Mouse (Mus musculus) kidney, adult 8-10 months (tissue): Measurements from ENCODE around the gene Xpo6.
A peak's percentile ranks its signal among the peaks of the same experiment; 100 is the strongest.

Source experiments
- DNase-seq, 2 experiments: peaks; one replicate each; pipeline ENCODE4 v3.0.0; 2022

Gene Xpo6

DNA sequence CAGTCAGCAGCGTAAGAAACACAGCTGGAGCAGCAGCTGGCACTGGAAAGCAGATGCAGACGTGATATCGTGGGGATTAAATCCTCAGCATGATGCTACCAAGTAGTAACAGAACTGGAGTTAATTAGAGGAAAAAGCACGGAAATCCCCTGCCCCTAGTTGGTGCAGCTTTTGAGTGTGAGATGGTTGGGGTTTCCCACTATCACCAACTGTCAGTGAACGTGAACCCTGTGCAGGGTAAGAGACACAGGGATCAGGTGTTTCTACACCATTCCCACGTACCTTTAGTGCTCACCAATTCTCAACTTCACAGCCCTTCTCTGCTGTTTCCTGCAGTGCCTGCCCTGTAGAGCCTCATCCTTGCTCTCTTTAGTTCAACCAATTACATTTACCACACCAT is 80.5 kb downstream of the Xpo6 start:
- DNase-seq, result no peak

DNA sequence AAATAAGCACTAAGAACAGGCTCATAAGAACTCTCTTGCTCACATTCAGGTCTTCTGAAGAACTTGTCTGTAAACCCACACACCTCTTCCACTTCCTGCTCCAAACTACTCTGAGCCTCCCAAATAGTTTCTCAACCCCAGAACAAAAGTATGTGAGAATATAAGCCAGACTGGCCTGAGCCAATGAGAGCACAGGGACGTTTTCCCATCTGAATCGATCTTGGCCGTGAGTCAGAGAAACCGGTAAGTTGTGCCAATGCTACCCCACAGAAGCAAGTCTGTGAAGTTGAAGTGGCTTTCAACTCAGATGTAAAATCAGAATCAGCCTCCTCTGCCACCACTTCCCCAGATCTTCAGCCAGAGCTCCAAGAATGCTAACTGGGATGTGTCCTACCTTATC is 87.0 kb downstream of the Xpo6 start:
- DNase-seq, result no peak

DNA sequence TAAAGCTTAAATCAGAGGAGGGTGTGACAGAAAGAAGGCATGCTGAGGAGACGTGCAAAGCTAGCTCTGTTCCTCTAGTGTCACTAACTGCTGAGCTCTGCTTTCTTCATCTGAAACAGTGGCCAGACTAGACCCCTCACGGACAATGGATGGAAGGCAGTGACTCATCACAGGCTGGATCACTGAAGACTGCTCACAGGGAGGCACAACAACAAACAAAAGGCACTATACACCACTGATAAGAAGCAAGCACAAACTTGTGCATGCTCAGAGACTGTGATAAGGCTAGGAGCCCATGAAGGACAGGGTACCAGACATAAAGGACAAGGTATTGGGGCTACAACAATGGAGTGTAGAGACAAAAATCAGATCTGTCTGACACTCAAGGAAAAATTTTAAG is 89.1 kb downstream of the Xpo6 start:
- no peak for DNase-seq

DNA sequence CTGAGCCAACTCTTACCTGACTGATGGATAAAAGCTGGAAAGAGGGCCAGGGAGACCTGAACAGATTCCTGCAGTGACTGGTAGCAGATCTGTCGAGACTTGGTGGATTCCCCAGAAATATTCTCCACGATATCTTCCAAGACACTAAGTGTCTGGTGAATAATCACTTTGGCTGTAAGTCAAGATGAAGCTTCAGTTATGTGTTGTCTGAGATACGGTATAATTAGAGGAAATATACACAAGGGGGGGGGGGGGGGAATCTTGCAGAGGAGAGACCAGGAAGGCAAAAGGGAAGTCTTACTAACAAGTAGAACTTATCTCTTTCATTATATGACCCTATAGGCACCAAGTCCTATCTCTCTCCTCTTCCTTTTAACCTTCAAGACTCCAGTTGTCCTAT is 90.4 kb downstream of the Xpo6 start:
- no peak for DNase-seq

DNA sequence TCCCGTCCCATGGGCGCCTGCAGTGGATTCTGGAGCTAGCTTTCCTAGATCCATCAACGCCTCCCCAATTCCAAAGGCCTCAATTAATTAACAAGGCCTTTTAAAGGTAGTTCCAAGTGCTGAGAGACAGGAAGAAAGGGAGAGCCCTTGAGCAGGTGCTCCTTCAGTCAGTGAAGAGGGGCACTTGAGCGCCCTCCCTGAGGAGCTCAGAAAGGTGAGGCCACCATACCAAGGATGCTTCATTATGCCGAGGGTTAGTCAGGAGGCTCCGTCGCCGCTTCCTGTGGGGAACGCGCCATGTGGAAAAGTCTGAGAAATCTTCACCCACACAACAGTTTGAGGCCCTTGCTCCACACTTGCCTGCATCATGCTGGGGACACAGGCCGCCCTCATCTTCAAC is 99.9 kb downstream of the Xpo6 start:
- DNase-seq, result no peak

DNA sequence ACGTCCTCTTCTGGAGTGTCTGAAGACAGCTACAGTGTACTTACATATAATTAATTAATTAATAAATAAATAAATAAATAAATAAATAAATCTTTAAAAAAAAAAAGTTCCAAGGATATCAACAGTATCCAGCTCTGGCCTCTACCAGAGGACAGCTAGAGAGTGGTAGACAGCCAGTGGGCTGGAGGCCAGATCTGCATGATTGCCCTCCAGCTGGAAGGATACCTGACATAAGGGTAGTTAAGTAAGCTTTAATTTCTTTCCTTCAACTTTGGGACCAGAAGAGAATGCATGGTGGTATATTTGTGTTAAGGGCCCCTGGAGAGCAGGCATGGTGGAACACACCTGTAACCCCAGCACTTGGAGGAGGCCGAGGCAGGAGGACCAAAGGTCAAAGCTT is 100.5 kb downstream of the Xpo6 start:
- DNase-seq, result no peak

DNA sequence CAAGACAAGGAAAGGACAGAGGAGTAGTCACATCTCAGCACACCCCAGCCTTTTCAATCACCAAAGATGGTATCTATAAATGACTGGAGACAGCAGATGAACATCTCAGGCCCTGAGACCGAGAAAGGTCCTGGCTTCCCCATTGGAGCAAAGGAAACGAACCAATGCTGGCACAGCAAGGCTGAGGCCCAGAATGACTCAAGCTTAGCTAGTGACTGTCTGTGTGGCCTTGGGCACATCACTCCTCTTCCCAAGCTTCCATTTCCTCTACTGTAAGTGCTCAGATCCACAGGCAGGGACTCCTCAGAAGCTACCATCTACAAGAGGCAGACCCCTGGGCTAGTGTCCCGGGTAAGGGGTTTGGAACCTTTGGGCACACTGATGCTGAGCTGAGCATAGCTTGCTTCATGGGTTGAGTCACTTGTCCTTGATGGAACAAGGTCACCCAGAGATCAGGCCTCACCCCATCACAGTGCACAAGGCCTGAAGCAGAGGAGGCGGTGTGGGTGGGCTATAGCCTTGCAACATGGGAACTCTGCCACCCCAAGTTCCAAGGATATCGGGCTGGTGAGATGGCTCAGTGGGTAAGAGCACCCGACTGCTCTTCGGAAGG is 101.0 kb downstream of the Xpo6 start:
- DNase-seq, result no peak

DNA sequence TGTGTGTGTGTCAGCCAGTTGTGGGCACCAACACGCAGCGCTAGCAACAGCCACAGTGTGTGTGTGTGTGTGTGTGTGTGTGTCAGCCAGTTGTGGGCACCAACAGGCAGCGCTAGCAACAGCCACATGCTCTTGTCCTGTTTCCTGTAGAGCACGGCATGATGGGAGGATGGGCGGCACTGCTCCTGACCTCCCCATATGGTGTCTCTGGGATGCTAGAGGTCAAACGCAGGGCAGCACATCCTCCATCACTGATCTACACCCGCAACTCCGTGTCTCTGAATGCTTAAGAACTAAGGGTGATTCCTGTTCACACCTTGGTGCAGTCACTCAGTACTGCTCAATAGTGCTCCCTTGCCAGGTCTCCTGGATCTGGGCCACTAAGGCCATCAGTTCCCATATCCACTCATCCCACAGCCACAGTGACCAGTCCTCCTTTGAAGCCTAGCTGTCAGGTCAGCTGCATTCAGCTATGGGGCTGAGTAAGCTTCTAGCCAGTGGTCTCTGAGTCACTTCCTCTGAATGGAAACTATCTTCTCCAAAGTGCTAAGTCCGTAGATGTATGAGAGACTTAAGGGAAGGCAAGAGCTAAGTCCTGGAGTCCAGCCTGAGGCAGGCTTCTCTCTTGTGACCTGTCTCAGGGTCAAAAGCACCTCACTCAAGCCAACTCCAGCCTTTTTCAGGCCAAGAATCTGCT is 102.9 kb downstream of the Xpo6 start:
- no peak for DNase-seq

DNA sequence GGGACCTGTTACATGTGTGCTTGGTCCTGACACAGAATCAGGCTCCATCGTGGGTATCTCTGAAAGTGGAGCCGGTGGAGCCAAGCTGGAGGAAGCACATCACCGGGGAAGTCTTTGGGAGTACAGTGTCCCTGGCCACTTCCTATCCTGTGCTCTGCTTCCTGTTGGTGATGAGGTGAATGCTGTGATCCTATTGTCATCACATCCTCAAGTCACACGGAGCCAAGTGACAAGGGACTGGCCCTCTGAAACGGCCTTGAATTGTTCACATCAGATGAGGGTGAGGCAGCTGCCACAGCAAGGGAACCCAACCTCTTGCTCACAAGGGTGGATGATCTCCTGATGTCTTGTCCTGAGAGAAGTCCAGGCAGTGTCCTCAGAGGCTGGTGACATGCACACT is 103.7 kb downstream of the Xpo6 start:
- peak in 1 of 2 experiments; percentile 17 for DNase-seq

DNA sequence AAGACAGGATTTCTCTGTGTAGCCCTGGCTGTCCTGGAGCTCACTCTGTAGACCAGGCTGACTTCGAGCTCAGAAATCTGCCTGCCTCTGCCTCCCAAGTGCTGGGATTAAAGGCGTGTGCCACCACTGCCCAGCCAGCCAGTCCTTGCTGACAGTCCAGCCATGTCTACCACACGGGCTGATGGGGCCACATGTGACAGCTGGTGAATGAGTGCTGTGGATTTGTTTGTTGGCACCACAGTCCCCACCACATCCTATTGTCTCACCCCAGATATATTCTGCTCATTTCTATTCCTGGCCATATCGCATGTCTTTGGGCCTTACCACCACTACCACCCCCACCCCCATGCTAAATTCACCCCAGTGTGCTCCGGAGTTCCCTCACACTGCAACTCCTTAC is 105.6 kb downstream of the Xpo6 start:
- no peak for DNase-seq

DNA sequence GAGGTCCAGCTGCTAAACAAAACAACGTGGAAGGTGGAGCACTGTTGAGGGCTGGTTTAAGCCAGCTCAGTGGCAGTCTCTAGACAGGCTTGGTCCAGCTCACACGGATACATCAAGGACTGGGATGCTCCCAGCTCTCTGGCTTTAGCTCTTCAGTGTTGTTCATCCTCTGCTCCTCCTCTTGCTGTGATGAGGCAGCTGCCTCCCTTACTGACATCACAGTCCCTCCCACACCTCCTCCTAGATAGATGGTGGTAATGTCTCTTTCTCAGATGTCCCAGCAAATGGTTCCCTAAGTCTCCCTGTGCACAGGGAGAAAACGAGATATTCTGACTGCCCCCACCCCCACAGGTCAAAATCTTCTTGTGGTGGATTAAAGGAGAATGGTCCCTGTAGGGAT is 107.1 kb downstream of the Xpo6 start:
- DNase-seq, result no peak

DNA sequence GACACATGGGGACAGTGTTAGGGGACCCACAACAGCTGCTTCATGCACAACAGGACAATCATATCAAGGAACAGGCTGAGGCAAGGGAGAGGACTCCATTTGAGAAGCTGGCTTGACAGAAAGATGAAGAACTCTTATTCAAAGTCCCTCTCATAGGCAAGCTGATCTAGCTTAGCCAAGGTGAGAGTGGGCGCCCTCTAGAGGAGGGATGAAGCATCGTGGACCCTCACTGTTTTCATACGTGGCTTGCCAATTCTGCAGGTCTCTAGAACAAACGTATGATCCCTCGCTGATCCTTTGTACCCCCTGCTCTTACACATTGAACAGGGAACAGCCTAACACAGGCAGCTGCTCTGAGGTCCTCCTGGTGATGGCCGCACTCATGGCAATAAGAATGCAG is 110.5 kb downstream of the Xpo6 start:
- DNase-seq, result peak; percentile 24 to 51

DNA sequence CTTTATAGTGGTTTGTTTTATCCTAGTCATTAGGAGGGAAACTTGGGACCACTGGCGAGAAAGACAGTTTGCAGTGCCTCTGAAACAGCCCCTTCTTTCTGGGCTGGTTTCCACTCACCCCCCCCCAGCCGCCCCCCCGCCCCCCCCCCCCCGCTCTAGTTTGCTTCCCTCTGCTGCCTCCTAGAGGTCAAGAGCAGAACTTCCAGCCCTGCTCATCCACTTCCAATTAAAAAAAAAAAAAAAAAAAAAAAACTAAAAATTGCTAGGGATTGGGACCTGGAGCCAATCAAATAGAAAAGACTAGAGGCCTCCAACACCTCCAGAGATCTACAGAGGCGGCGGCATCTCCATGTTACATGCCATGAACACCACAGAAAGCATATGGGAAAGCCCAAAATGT is 112.1 kb downstream of the Xpo6 start:
- DNase-seq, result no peak

DNA sequence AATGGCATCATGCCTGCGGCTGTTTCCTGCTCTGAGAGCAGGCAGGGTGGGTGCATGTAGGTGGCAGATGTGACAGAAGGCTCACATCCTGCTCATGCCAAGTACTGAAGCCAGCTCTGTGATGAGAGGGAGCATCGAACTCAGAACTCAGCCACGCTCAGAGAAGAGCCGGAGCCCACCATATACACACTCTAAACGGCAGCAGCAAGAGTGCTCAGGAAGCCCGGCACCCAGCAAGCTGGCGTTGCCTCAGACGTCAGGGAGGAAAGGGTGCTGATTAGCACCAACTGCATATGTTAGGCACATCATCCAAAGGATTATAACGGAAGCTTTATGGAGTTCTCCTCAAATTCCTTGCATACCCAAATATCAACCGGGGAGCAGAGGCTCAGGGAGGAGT is 112.7 kb downstream of the Xpo6 start:
- no peak for DNase-seq

DNA sequence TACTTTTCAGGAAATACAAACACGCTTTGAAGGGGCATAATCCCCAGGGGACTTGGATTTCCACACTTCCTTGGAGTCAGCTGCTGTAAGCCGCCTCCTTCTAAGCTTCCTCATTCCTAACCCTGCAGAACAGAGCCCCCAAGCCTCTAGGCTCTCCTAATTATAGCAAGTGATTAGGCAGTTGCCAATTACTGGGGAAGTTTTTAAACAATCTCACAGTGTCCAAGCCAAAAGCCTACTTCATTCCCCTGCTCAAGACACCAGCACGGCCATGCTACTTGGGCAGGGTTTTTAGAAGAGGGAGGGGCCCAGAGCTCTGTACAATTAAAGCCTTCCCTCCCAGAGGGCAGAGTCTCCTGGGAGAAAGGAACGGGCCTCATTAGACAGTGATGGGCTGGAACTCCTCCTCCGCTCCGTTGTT is 114.0 kb downstream of the Xpo6 start:
- DNase-seq, result peak in 1 of 2 experiments; percentile 7

DNA sequence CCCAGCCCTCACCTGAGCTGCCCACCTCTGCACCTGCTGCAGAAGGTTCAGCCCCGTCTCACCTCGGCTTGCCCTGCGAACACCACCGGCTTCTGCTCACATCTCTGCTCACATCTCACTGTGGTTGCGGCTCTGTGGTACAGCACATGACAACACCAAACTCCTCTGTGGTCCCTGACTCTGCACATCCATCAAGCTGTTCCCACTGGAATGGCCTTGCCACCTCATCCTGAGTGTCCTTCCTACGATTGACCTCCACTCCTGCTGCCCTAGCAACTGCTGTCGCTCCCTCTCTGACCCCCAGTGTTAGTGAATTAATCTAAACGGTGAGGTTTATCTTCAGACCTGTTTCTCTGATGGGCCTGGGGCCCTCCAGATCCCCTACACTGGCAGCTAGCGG is 115.1 kb downstream of the Xpo6 start:
- no peak for DNase-seq

DNA sequence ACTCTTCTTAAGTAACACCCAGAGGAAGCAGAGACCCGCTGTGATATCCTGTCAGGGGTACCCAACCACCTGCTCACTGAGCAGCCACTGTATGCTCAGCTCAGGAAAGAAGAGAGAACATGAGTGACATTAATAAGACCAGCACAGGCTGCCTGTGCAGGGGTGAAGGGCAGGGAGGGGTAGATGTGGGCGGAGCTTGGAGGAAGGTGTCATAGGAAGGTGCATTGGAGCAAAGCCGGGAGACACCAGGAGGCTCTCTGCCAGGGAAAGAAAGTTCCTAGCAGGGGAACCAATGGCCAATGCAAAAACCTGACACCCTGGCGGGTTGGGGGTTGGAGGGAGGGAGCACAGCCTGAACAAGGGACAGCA is 116.3 kb downstream of the Xpo6 start:
- peak in 1 of 2 experiments; percentile 21 for DNase-seq

DNA sequence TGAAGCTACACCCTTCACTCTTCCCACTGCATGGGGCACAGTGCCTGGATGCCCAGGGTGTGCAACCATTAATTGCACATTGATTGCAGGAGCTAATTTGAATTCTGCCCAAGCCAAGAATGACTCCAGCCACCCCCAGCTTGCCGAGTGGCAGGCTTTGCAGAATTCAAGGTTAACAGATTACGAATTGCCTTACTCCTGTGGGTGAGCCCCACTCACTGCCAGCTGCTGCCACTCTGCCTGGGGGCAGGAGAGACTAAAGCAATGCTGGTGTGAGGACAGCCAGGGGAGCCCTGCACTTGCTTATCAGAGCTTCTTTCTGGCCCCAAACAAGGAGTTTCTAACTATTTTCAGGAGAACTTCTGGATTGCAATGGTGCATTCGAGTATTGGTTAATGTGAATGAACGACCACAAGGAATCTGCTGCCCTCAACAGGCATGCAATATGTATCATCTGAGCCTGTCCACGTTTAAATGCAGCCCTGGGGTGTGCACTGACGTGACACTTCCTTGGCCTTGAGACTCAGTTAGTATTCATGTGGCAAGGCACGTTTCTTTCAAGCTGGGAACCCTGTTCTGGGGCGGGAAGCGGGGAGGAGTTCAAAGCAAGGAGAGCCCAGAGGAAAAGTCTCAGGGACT is 116.8 kb downstream of the Xpo6 start:
- DNase-seq, result peak in 1 of 2 experiments; percentile 15

DNA sequence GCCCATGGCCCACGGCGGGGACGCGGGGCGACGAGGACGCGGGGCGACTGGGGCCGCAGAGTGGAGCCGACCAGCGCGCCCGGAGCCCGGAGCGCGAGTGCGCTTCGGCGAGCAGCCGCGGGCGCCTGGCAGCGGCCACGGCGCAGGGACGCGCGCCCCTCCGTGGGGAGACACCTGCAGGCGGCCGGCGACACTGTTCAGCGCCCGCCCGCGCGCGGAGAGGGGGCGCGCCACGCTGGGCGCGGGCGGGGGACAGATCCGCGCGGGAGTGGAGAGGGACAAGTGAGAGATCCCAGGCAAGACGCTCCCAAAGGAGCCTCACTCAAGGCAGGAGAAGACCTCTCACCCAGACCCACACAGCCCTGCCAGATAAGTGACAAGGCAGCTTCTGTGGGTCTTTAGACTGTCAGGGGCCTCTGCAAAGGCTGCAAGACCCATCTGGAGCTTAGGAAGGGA is 118.0 kb downstream of the Xpo6 start, which contains the start of gene Gsg1l:
Gene Gsg1l, minus strand, starts transcription at position 126 of the 456 bp plus-strand sequence.
- no peak for DNase-seq

DNA sequence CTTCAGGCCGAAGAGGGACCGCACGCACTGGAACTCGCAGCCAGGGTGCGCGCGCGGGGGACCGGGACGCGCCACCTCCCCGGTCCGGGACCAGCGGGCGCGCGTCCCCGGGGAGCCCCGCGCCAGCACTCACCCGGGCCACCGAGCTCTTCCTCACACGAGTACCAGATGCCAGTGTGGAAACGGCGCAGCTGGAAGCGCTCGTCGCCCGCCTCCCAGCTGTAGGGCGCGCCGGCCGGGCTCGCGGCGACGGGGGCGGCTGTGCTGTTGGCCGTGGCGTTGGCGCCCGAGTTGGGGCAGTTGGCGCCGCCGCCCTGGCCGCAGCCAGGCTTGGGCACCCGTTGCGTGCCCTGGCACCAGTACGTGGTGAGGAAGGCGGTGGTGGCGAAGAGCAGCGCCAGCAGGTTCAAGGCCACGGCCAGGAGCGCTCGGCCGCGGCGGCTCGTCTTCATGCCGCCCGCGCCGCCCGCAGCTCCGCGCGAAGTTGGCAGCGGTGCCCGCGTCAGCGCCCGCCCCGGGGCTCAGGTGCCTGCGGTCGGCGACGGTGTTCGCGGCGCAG is 118.5 kb downstream of the Xpo6 start:
- no peak for DNase-seq

DNA sequence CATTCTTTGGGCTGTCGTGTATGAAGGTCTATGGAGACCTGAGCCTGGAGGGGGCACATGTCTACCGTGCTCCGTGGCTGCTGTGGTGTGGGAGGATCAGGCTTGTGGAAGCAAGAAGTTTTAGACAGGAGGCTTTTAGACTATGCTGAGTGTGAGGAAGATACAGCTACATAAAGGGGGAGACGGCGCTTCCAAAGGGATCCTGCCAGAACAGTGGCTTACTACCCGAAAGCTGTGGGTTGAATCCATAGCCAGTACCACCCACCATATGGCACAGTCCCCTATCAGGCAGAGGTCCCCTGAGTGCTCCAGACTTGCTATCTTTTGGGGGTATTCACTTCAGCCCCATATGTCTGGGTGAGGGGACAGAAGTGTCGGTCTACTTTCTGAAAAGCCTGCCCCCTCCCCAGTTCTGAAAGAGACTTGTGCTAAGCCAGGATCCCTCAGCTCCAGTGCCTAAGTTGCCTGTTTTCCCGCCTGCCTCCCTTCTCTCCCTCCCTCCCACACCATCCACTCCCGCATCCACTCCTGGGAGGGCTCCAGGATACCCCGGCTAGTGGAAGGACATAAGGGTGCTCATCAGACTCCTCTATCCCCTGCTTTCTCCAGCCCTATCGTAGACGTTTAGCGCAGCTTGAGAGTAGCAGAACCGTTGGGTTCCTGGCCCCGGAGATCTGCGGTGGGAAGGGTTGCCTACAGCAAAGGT is 119.2 kb downstream of the Xpo6 start:
- no peak for DNase-seq

DNA sequence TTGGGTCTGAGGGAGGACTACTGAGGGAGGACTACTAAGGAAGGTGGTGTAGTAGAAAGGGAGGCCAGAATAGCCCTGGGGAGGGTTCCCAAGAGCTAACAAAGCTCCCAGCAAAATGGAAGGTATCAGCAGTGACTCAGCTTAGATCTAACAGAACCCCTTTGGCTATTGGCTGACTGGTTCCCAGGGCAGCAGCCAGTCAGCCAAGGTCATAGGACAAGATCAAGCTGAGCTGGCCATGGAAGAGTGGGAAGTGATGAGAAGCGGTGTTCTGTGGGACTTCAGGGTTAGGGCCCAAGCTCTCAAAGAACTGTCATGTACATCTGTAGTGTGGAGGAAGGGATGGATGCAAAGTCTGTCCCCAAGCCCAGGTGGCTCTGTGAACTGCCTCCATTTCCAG is 123.4 kb downstream of the Xpo6 start:
- DNase-seq, result no peak

DNA sequence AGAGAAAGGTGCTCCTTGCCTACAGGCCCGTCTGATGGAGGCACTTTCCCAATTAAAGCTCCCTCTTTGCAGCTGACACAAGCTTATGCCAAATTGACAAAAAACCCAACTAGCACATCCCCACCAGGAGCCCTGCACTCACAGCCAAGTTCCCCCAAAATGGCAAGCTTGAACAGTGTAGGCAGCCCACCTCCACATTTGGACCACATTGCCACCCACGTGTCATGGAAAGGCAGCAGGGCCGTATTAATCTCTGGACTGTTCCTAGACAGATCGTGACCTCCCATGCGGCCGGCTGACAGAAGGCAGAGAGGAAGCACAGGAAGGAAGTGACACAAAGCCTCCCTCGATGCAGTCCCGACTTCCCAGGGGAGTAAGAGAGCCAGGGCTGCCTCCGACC is 125.2 kb downstream of the Xpo6 start:
- DNase-seq, result no peak
